Mouse (Mus musculus): ENCODE results near the gene Lmo4. TPM values are rescaled to one million over a fixed set of nuclear protein-coding genes. Genes with fewer than 3 reads are reported as not detected.

The Lmo4 gene
- total RNA-seq, 2 experiments from 2014 or later: 251 to 313 TPM

DNA sequence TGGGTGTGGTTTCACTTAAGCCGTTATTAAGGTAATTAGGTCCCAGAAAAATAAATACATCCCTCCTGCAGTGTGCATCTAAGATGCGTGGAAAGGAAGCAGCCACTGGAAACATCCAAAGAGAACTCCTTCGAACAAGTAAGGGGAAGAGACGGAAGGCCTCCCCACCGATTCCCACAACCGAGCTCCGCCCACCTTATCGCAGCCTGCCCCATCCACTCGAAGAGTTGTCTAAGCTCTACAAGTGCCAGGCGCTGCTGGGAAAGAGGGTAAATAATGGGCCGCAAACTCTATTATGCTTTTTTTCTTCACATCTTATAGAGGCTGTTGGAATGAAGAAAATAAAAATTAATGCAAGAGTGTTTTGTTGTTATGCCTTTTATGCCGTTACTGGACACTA lies 39.6 kb downstream of the Lmo4 start:
- DNase-seq (ENCODE audit: extremely low spot score in 1 of 2, low spot score in 2 of 2): no peak
- intact Hi-C loops (cut with DNase I): no loop called here

- no peak for DNase-seq (ENCODE audit: extremely low spot score in 1 of 2, low spot score in 2 of 2)
- intact Hi-C loops (cut with DNase I): no loop called here
Measured at GRCm38 (mm10) chr3:144164665-144165385, 40.2 kb downstream of the Lmo4 start.

GRCm38 (mm10) chr3:144163718-144164117 lies 41.3 kb downstream of the Lmo4 start:
- no peak for DNase-seq (ENCODE audit: extremely low spot score in 1 of 2, low spot score in 2 of 2)

GRCm38 (mm10) chr3:144162156-144162555 lies 42.9 kb downstream of the Lmo4 start:
- intact Hi-C loops (cut with DNase I): no loop called here
- DNase-seq (ENCODE audit: extremely low spot score in 1 of 2, low spot score in 2 of 2): no peak

More at GRCm38 (mm10) chr3:144163718-144164117, 41.3 kb downstream of the Lmo4 start:
- intact Hi-C loops (cut with DNase I): no loop called here

DNA sequence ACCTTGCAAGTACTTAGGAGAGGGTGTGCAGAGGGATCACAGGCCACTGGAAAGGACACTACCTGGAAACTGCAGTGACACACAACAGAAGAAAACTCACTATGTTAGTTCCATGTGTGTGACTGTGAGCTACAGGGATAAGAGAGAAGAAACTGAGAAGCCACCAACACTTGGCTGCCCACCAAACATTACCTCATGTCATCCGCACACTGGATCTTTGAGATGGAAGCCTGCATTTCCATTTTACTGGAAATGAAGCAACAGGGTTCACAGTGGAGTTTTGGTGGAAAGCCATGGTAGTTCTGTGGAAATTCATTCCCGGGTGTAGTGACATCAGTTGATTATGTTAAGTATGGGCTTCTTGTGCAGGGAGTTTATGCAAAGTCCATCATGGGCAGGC lies 43.8 kb downstream of the Lmo4 start:
- DNase-seq (ENCODE audit: extremely low spot score in 1 of 2, low spot score in 2 of 2): no peak
- intact Hi-C loops (cut with DNase I): no loop called here

- DNase-seq (ENCODE audit: extremely low spot score in 1 of 2, low spot score in 2 of 2): no peak
- intact Hi-C loops (cut with DNase I): no loop called here
Measured at GRCm38 (mm10) chr3:144155746-144156145, 49.3 kb downstream of the Lmo4 start.

DNA sequence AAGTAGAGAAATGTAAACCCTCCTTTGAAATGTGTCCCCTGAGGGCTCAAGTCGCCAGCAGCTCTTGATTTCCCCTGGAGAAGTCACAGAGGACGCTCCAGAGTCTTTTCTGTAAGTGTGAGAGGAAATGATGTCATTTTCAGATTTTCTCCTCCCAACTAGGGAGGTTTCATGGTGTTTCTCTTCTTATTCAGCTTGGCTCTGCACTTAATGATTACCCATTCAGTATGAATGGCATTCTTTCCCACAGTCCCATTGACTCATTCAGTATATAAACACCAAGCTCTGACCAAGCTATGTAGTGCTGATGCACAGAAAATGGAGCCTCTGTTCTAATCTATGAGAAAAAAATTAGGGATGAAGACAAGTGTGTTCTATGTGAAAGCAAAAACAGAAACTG lies 51.6 kb downstream of the Lmo4 start:
- intact Hi-C loops (cut with DNase I): no loop called here
- DNase-seq (ENCODE audit: extremely low spot score in 1 of 2, low spot score in 2 of 2): no peak

- intact Hi-C loops (cut with DNase I): no loop called here
- DNase-seq (ENCODE audit: extremely low spot score in 1 of 2, low spot score in 2 of 2): no peak
Measured at GRCm38 (mm10) chr3:144151001-144151400, 54.0 kb downstream of the Lmo4 start.

- no peak for DNase-seq (ENCODE audit: extremely low spot score in 1 of 2, low spot score in 2 of 2)
- intact Hi-C loops (cut with DNase I): no loop called here
Measured at GRCm38 (mm10) chr3:144148234-144148633, 56.8 kb downstream of the Lmo4 start.

DNA sequence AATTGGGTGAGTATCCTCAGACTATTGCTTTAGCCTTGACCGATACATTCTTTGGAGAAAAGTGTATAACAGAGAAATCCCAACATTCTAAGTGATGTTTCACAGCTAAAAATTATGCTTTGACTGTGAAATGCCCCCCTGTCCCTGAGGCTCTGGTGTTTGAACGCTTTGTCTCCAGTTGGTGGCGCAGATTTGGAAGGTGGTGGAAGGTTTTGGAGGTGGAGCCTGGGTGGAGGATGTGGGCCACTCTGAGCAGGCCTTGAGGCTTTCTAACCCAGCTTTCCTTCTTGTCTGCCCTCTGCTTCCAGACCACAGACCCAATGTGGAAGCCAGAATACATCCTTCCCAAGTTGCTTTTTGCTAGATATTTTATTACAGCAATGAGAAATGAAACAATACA lies 57.8 kb downstream of the Lmo4 start:
- no peak for DNase-seq (ENCODE audit: extremely low spot score in 1 of 2, low spot score in 2 of 2)
- intact Hi-C loops (cut with DNase I): no loop called here

GRCm38 (mm10) chr3:144144066-144144465 lies 61.0 kb downstream of the Lmo4 start:
- no peak for DNase-seq (ENCODE audit: extremely low spot score in 1 of 2, low spot score in 2 of 2)
- intact Hi-C loops (cut with DNase I): no loop called here

- intact Hi-C loops (cut with DNase I): no loop called here
- no peak for DNase-seq (ENCODE audit: extremely low spot score in 1 of 2, low spot score in 2 of 2)
Measured at GRCm38 (mm10) chr3:144142939-144143338, 62.1 kb downstream of the Lmo4 start.

DNA sequence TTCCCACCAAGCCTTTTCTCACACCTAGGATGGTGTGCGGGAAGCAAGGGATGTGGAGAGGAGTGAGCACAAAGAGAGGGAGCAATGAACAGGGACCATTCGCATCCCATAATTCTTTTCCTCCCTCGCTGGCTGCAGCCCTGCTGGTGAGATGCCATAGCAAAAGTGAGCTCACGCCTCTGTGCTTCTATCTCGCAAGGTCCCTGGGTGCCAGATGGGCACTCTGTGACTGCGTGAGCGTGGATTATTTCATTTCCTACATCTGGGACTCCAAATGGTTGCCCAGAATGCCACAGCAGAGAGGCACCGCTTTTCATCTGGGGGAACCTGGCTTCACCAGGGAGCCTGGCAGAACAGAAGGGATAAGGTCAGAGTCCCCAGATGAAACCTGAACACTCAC lies 63.2 kb downstream of the Lmo4 start:
- intact Hi-C loops (cut with DNase I): no loop called here
- DNase-seq (ENCODE audit: extremely low spot score in 1 of 2, low spot score in 2 of 2): peak in 1 of 2 experiments; percentile 14

DNA sequence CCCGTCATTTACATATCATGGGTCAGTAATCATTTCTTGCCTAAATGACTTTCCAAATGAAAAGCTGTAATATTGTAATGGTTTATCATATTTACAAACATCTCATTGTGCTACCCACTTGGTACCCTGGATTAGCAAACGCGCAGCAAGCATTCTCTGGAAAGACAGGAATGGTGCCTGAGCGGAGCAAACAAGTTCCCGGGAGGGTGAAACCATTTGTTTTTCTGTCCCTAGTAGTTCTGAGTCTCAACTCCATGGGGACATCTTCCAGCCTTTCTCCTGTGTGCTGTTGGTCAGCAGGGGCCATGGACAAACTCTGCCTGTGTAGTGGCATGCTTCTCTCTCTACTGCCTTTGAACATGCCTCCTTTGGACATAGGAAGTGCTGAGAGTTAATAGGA lies 64.2 kb downstream of the Lmo4 start:
- intact Hi-C loops (cut with DNase I): no loop called here
- DNase-seq (ENCODE audit: extremely low spot score in 1 of 2, low spot score in 2 of 2): no peak

GRCm38 (mm10) chr3:144138659-144139058 lies 66.4 kb downstream of the Lmo4 start:
- intact Hi-C loops (cut with DNase I): no loop called here
- no peak for DNase-seq (ENCODE audit: extremely low spot score in 1 of 2, low spot score in 2 of 2)
